Mouse (Mus musculus): ENCODE results near the gene Cpsf6. TPM values are rescaled to one million over a fixed set of nuclear protein-coding genes. Genes with fewer than 3 reads are reported as not detected.

The Cpsf6 gene
- polyA plus RNA-seq (2016; fragmentation: Nextera tagmentation; extraction: Ambion mirVana): 243 and 253 TPM in 2 replicates

DNA sequence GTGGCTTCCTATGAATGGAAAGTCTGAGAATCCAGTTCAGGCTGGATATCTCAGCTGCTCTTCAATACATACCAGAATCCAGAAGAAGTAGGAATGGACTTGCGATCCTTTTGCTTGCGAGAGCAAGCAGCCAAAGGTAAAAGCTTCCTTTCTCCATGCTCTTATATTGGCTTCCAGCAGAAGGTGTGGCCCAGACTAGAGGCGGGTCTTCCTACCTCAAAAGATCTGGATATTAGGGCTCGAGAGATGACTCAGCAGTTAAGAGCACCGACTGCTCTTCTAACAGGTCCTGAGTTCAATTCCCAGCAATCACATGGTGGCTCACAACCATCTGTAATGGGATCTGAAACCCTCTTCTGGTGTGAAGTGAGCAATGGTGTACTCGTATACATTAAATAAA lies at the start of gene Cpsf6:
Cpsf6 (minus strand) TSS at position 108 of the 400 bp plus-strand sequence.
- no peak for DNase-seq (ENCODE audit: extremely low spot score, low spot score)
- H3K9me3 ChIP-seq: no peaks in the 10 kb centered on the region
- no peaks in the 10 kb centered on the region for H3K36me3 ChIP-seq (replicated peaks)
- 90% methylated on average over 6 of the region's 6 CpGs for WGBS
- H3K27ac ChIP-seq: no peak within 1 kb of the TSS
- peaks cover 11% of the 10 kb centered on the region for H3K4me1 ChIP-seq
- no peaks in the 10 kb centered on the region for H3K27me3 ChIP-seq (ENCODE audit: poor library complexity, severe bottlenecking)
- H3K4me3 ChIP-seq: no peak within 1 kb of the TSS

GRCm38 (mm10) chr10:117426615-117426969 lies 46.8 kb upstream of the Cpsf6 start:
- Histone ChIP-seq H3K4me3 (no peak overlapping the region), H3K27ac (peak overlapping the region; percentile 36), H3K9me3 (no peaks in the 10 kb centered on the region), H3K36me3 (replicated peaks) (no peaks in the 10 kb centered on the region), H3K27me3 (ENCODE audit: poor library complexity, severe bottlenecking) (peaks cover 17% of the 10 kb centered on the region; the same call in 1 of the 2 replicates), H3K4me1 (peaks cover 15% of the 10 kb centered on the region)
- WGBS: 77% methylated on average over 1 of the region's 1 CpGs
- DNase-seq (ENCODE audit: extremely low spot score, low spot score): no peak

GRCm38 (mm10) chr10:117425907-117426614 lies 46.2 kb upstream of the Cpsf6 start:
- Histone ChIP-seq H3K36me3 (replicated peaks) (no peaks in the 10 kb centered on the region), H3K4me3 (no peak overlapping the region), H3K27ac (peak overlapping the region; percentile 36), H3K4me1 (peaks cover 15% of the 10 kb centered on the region), H3K27me3 (ENCODE audit: poor library complexity, severe bottlenecking) (peaks cover 14% of the 10 kb centered on the region; the same call in 1 of the 2 replicates), H3K9me3 (no peaks in the 10 kb centered on the region)
- peak; percentile 43 for DNase-seq (ENCODE audit: extremely low spot score, low spot score)
- WGBS: 51% methylated on average over 11 of the region's 11 CpGs

DNA sequence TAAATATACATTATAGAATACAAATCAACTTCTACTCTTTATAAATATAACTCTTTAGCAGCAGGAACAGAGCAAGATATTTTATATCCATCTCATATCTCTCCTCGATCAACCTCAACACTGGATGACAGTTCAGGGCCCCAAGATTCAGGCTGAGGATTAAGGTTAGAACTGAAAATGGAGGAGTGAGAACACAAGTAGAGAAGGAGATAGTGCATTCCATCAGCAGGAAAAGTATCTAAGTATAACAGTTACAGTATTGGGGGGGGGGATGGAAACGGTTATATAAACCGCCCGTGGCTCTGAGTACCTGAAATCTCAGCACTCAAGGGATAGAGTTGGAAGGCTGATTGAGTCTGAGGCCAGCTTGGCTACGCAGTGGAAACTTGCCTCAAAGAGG lies 45.2 kb upstream of the Cpsf6 start:
- Histone ChIP-seq H3K36me3 (replicated peaks) (no peaks in the 10 kb centered on the region), H3K4me3 (no peak overlapping the region), H3K27ac (no peak overlapping the region), H3K27me3 (ENCODE audit: poor library complexity, severe bottlenecking) (peaks cover 22% of the 10 kb centered on the region), H3K4me1 (peaks cover 15% of the 10 kb centered on the region), H3K9me3 (no peaks in the 10 kb centered on the region)
- DNase-seq (ENCODE audit: extremely low spot score, low spot score): no peak
- WGBS: 93% methylated on average over 5 of the region's 5 CpGs

GRCm38 (mm10) chr10:117424146-117424905 lies 44.5 kb upstream of the Cpsf6 start:
- H3K27ac ChIP-seq: no peak overlapping the region
- H3K36me3 ChIP-seq (replicated peaks): no peaks in the 10 kb centered on the region
- peaks cover 24% of the 10 kb centered on the region for H3K27me3 ChIP-seq (ENCODE audit: poor library complexity, severe bottlenecking)
- WGBS: 89% methylated on average over 3 of the region's 3 CpGs
- no peaks in the 10 kb centered on the region for H3K9me3 ChIP-seq
- no peak for DNase-seq (ENCODE audit: extremely low spot score, low spot score)
- H3K4me1 ChIP-seq: peaks cover 15% of the 10 kb centered on the region
- no peak overlapping the region for H3K4me3 ChIP-seq

- H3K9me3 ChIP-seq: no peaks in the 10 kb centered on the region
- peaks cover 29% of the 10 kb centered on the region for H3K27me3 ChIP-seq (ENCODE audit: poor library complexity, severe bottlenecking)
- WGBS: 92% methylated on average over 17 of the region's 17 CpGs
- peaks cover 22% of the 10 kb centered on the region for H3K4me1 ChIP-seq
- no peaks in the 10 kb centered on the region for H3K36me3 ChIP-seq (replicated peaks)
- H3K27ac ChIP-seq: no peak overlapping the region
- no peak overlapping the region for H3K4me3 ChIP-seq
- no peak for DNase-seq (ENCODE audit: extremely low spot score, low spot score)
These were observed 43.5 kb upstream of the Cpsf6 start for GRCm38 (mm10) chr10:117423025-117424002.

DNA sequence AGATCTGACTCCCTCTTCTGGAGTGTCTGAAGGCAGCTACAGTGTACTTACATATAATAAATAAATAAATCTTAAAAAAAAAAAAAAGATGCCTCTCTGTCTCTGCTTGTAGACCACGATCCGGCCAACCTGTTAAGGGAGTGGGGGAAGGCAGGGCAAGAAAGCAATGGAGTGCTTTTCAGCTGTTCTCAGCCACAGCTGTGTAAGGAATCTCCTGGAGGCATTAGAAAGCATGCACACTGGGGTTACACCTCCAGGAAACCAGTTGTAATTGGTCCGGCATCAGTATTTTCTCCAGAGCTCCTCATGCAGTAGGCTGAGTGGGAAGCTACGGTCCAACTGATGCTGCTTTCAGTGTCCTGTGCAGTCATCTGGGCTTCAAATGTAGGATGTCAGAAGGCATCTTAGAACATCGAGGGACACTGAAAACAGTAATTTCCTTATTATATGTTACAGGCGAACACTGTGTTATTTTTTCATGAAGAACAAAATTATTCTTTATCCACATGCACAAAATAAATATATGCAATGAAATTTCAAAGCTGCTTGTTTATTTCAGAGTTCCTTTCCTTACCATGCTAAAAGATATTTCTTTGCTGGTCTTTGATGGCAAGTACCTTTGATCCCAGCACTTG lies 42.5 kb upstream of the Cpsf6 start:
- WGBS: 86% methylated on average over 6 of the region's 6 CpGs
- H3K27me3 ChIP-seq (ENCODE audit: poor library complexity, severe bottlenecking): peaks cover 29% of the 10 kb centered on the region
- no peak overlapping the region for H3K4me3 ChIP-seq
- no peak overlapping the region for H3K27ac ChIP-seq
- DNase-seq (ENCODE audit: extremely low spot score, low spot score): no peak
- H3K4me1 ChIP-seq: peaks cover 32% of the 10 kb centered on the region
- no peaks in the 10 kb centered on the region for H3K9me3 ChIP-seq
- no peaks in the 10 kb centered on the region for H3K36me3 ChIP-seq (replicated peaks)

DNA sequence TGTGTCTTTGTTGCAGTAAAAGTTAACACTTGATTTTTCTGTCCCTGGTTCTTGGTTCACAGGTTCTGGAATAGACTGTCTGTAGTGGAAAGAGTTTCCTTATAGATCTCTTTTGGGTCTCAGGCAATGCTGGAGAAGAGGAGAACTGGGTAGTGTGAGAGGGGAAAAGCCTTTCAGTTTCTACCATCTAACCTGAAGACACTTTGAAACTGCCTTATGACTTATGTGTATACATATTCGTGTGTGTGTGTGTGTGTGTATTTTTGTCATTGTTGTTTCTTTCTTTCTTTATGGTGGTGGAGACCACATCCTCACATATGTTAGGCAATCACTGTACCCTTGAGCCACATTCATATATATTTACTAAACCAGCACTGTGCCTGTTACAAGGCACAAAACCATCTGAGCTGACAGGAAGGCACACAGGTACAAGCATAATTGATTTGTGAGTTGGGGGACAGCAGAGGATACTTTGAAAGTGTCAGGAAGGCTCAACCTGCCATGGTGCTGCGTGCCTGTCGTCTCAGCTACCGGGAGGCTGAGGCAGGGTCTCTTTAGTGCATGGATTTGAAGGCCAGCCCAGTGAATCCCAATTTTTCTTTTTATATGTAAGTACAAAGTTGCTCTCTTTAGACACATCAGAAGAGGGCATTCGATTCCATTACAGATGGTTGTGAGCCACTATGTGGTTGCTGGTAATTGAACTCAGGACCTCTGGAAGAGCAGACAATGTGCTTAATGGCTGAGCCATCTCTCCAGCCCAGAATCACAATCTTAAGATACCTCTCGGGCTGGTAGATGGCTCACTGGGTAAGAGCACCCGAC lies 41.7 kb upstream of the Cpsf6 start:
- Histone ChIP-seq H3K27me3 (ENCODE audit: poor library complexity, severe bottlenecking) (peaks cover 29% of the 10 kb centered on the region), H3K36me3 (replicated peaks) (no peaks in the 10 kb centered on the region), H3K4me1 (peaks cover 36% of the 10 kb centered on the region), H3K27ac (no peak overlapping the region), H3K4me3 (no peak overlapping the region), H3K9me3 (no peaks in the 10 kb centered on the region)
- DNase-seq (ENCODE audit: extremely low spot score, low spot score): no peak
- 86% methylated on average over 7 of the region's 7 CpGs for WGBS

DNA sequence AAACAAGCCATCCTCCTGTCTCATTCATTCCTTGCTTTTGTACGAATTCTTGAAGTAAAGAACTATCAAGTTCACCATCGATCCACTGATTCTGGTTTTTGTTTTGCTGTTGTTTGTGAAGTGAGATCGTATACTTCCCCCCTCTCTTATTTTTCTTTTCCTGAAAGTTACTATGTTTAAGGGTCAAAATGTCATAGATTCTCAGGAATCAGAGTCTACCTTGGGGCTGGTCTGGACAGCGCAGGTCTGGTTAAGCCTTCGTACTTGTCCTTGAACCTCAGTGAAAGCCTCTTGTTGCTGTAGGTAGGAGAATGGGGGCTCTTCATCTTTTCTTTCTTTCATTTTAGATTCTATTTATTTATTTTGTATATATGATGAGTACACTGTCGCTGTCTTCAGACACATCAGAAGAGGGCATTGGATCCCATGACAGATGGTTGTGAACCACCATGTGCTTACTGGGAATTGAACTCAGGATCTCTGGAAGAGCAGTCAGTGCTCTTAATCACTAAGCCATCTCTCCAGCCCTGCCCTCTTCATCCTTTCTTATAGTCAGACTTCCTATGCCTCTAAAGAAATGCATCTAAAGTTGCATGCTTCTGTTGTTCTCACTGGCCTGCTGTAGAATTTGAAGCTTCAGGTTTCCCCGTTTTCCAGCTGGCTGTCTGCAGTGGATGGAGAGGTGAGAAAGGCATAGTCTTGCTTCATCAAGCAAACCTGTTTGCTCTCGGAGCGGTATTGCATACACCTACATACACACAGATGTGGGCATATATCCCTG lies 40.9 kb upstream of the Cpsf6 start:
- Histone ChIP-seq H3K27me3 (ENCODE audit: poor library complexity, severe bottlenecking) (peaks cover 29% of the 10 kb centered on the region), H3K4me1 (peaks cover 28% of the 10 kb centered on the region), H3K36me3 (replicated peaks) (no peaks in the 10 kb centered on the region), H3K27ac (no peak overlapping the region), H3K4me3 (no peak overlapping the region), H3K9me3 (no peaks in the 10 kb centered on the region)
- DNase-seq (ENCODE audit: extremely low spot score, low spot score): no peak
- WGBS: 92% methylated on average over 9 of the region's 9 CpGs

DNA sequence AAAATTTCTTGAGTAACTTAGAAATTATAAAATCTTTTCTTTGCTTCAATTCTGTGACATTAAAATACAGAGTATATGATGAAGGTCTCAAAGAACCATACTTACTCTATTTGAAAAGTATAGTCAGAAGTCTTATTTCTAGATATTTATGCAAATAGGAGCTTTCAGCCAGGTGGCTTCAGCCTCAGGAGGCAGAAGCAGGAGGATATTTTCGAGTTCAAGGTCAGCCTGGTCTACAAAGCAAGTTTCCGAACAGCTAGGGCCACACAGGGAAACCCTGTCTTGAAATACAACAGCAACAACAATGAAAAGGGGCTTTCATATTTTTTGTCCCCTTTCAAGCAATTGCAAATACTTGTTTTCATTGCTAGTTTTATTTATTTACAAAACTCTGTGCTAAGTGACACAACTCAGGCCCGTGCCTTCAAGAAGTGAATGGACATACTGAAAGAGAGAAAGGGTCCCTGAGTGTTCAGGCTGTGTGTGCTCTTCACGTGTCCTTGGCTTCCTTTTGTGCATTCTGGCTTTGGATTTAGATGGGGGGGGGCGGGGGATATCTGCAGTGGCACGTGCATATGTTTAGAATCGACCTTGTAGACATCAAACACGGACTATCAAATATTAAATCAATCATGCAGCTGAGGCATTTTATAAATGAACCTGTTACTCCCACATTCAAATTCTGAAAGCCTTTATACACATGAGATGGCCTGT lies 39.9 kb upstream of the Cpsf6 start:
- peaks cover 29% of the 10 kb centered on the region for H3K27me3 ChIP-seq (ENCODE audit: poor library complexity, severe bottlenecking)
- no peak for DNase-seq (ENCODE audit: extremely low spot score, low spot score)
- WGBS: 80% methylated on average over 8 of the region's 8 CpGs
- no peak overlapping the region for H3K4me3 ChIP-seq
- no peak overlapping the region for H3K27ac ChIP-seq
- H3K36me3 ChIP-seq (replicated peaks): no peaks in the 10 kb centered on the region
- peaks cover 21% of the 10 kb centered on the region for H3K4me1 ChIP-seq
- no peaks in the 10 kb centered on the region for H3K9me3 ChIP-seq

All from forebrain, embryonic 10.5 days (tissue).